8 mouse cellular contexts compared by ENCODE assay signal in genomic region chr5:75152791-75153625, GRCm38 (mm10). TPM values are rescaled to one million over a fixed set of nuclear protein-coding genes. Genes with fewer than 3 reads are reported as not detected.
DNase-seq lines count a peak whose midpoint lies in the region; ATAC-seq and TF ChIP-seq lines count a peak whose summit lies in the region.

No protein-coding gene starts in this region.

- no peaks in the 10 kb centered on the region for H3K9me3 ChIP-seq in forebrain, embryonic 13.5 days (replicated peaks)
- no peaks in the 10 kb centered on the region for H3K9me3 ChIP-seq in hindbrain, embryonic 11.5 days (ENCODE audit: control insufficient read depth, low read length)
- no peaks in the 10 kb centered on the region for H3K9me3 ChIP-seq in neural tube, embryonic 15.5 days (replicated peaks)

- no peak overlapping the region for H3K9ac ChIP-seq in forebrain, embryonic 13.5 days
- H3K9ac ChIP-seq in hindbrain, embryonic 11.5 days (ENCODE audit: low read depth, low read length) = peak overlapping the region; percentile 52
- peak overlapping the region; percentile 34; the same call in 1 of the 2 replicates for H3K9ac ChIP-seq in liver, adult 2 months (ENCODE audit: low read depth, low read length)
- peak overlapping the region; percentile 36 for H3K9ac ChIP-seq in neural tube, embryonic 15.5 days (replicated peaks)

- peak; percentile 38 for DNase-seq in urinary bladder, postnatal 25 days (ENCODE audit: low spot score)
- DNase-seq in urinary bladder, adult 2 months (ENCODE audit: low spot score) = no peak
- DNase-seq in hindbrain, embryonic 11.5 days (ENCODE audit: low spot score) = peak; percentile 70
- DNase-seq in liver, adult 2 months (ENCODE audit: extremely low read depth, low read depth, low spot score) = no peak
- DNase-seq in left cerebral cortex, adult 9 months (ENCODE audit: low spot score in 2 of 2) = no peak

- TF ChIP-seq POLR2A in liver, adult 2 months (IDR thresholded peaks at IDR 0.05; ENCODE audit: extremely low read depth, insufficient read depth, low read length) = no peak

- no peak for ATAC-seq in forebrain, embryonic 13.5 days
- ATAC-seq in hindbrain, embryonic 11.5 days (ENCODE audit: low FRiP score) = no peak
- ATAC-seq in neural tube, embryonic 15.5 days (ENCODE audit: low FRiP score) = no peak
- no peak for ATAC-seq in CD4-positive, CD25-positive, alpha-beta regulatory T cell, adult 4 months

- H3K27ac ChIP-seq in forebrain, embryonic 13.5 days = no peak overlapping the region
- peak overlapping the region; percentile 68 for H3K27ac ChIP-seq in hindbrain, embryonic 11.5 days (ENCODE audit: low read depth, low read length)
- 0 out of 2 replicates have a peak overlapping the region, but pooled peaks have one; percentile 5 for H3K27ac ChIP-seq in liver, adult 2 months (replicated peaks; ENCODE audit: insufficient read depth, low read depth, low read length)
- H3K27ac ChIP-seq in neural tube, embryonic 15.5 days (replicated peaks) = peak overlapping the region; percentile 70

- no peak for TF ChIP-seq CTCF in liver, adult 2 months (IDR thresholded peaks at IDR 0.05; ENCODE audit: low read depth, low read length)

- peak overlapping the region; percentile 28 for H3K4me3 ChIP-seq in forebrain, embryonic 13.5 days
- peak overlapping the region; percentile 45 for H3K4me3 ChIP-seq in hindbrain, embryonic 11.5 days (ENCODE audit: low read depth, low read length)
- peak overlapping the region; percentile 34 for H3K4me3 ChIP-seq in liver, adult 2 months (ENCODE audit: insufficient read depth, low read depth, low read length)
- H3K4me3 ChIP-seq in neural tube, embryonic 15.5 days (replicated peaks) = peak overlapping the region; percentile 34

- peaks cover 69% of the 10 kb centered on the region for H3K4me1 ChIP-seq in forebrain, embryonic 13.5 days
- peaks cover 9% of the 10 kb centered on the region; the same call in 1 of the 2 replicates for H3K4me1 ChIP-seq in hindbrain, embryonic 11.5 days (replicated peaks; ENCODE audit: control insufficient read depth, insufficient read depth, low read length)
- peaks cover 4% of the 10 kb centered on the region; the same call in 1 of the 2 replicates for H3K4me1 ChIP-seq in liver, adult 2 months (ENCODE audit: control insufficient read depth, insufficient read depth, low read length)
- peaks cover 68% of the 10 kb centered on the region for H3K4me1 ChIP-seq in neural tube, embryonic 15.5 days

- peaks cover 86% of the 10 kb centered on the region for H3K27me3 ChIP-seq in forebrain, embryonic 13.5 days
- peaks cover 52% of the 10 kb centered on the region for H3K27me3 ChIP-seq in hindbrain, embryonic 11.5 days (ENCODE audit: control insufficient read depth, insufficient read depth, low read length)
- peaks cover 47% of the 10 kb centered on the region for H3K27me3 ChIP-seq in liver, adult 2 months (ENCODE audit: control insufficient read depth, insufficient read depth, low read length)
- H3K27me3 ChIP-seq in neural tube, embryonic 15.5 days (replicated peaks) = peaks cover 71% of the 10 kb centered on the region

- H3K79me2 ChIP-seq in liver, adult 2 months (ENCODE audit: control insufficient read depth, insufficient read depth, low read length) = no peaks in the 10 kb centered on the region

- under 1% methylated on average over 71 of the region's 72 CpGs for WGBS in forebrain, embryonic 13.5 days
- WGBS in hindbrain, embryonic 11.5 days = under 1% methylated on average over 69 of the region's 72 CpGs
- WGBS in liver, adult 2 months = 2% methylated on average over 72 of the region's 72 CpGs
- WGBS in neural tube, embryonic 15.5 days = under 1% methylated on average over 72 of the region's 72 CpGs

- no peaks in the 10 kb centered on the region for H3K36me3 ChIP-seq in forebrain, embryonic 13.5 days (ENCODE audit: poor library complexity, severe bottlenecking)
- H3K36me3 ChIP-seq in hindbrain, embryonic 11.5 days (ENCODE audit: control insufficient read depth, insufficient read depth, low read length) = no peaks in the 10 kb centered on the region
- H3K36me3 ChIP-seq in liver, adult 2 months (ENCODE audit: control insufficient read depth, insufficient read depth, low read length) = no peaks in the 10 kb centered on the region
- H3K36me3 ChIP-seq in neural tube, embryonic 15.5 days = no peaks in the 10 kb centered on the region

- peak overlapping the region; percentile 54 for H3K4me2 ChIP-seq in forebrain, embryonic 13.5 days
- peak overlapping the region; percentile 32 for H3K4me2 ChIP-seq in hindbrain, embryonic 11.5 days (replicated peaks; ENCODE audit: low read depth, low read length)
- H3K4me2 ChIP-seq in neural tube, embryonic 15.5 days = peak overlapping the region; percentile 43

RNA-seq across cellular contexts. Expression of gene Pdgfra, which starts 0.9 kb away (rescaled TPM):
- polyA plus RNA-seq in urinary bladder, adult 2 months (2012; rRNA removed) = 33.3 and 53.6 TPM in 2 replicates
- 4.1 and 4.9 TPM in 2 replicates for polyA plus RNA-seq in forebrain, embryonic 13.5 days (2015; fragmentation: Nextera tagmentation; extraction: Ambion mirVana)
- polyA plus RNA-seq in hindbrain, embryonic 11.5 days (2014; fragmentation: Nextera tagmentation; extraction: Ambion mirVana) = 26.5 and 29.3 TPM in 2 replicates
- total RNA-seq in liver, adult 2 months (2014; rRNA removed) = 4.5 and 5.2 TPM in 2 replicates
- 1.1 and 1.2 TPM in 2 replicates for polyA plus RNA-seq in liver, adult 2 months (2012; rRNA removed)
- polyA plus RNA-seq in neural tube, embryonic 15.5 days (2015; fragmentation: Nextera tagmentation; extraction: Ambion mirVana) = 16.0 and 18.9 TPM in 2 replicates
- polyA plus RNA-seq in CD4-positive, CD25-positive, alpha-beta regulatory T cell, adult 4 months (2017; shearing (Covaris generic)) = under 1 TPM in 1 of 2 experiments, not detected in 1; 0.66 TPM

Comparison
In these comparisons a context has a peak if more than half of its experiments do, and no peak if none do; other contexts are left out.
1. DNase-seq: peak in urinary bladder, postnatal 25 days (single experiment) and hindbrain, embryonic 11.5 days (single experiment); none in urinary bladder, adult 2 months (single experiment), liver, adult 2 months (single experiment) and left cerebral cortex, adult 9 months (0 of 2).
2. Peak in every context shown above with its lines, with median percentiles within 50 percentile points of each other: H3K4me2 ChIP-seq and H3K4me3 ChIP-seq.